Mouse (Mus musculus) heart, embryonic 13.5 days (tissue): ENCODE measurements around the gene Pidd1. TPM values are rescaled to one million over a fixed set of nuclear protein-coding genes. Genes with fewer than 3 reads are reported as not detected.
"Not testable (repeated sequence)": the region's sequence is repeated elsewhere in the genome, so short reads cannot be mapped to it uniquely, and the experiment has no call there.

ENCODE experiments used
- ATAC-seq: fragments of 200-750 bp; cut with Nextera tagmentation; 2 replicates; pipeline ENCODE4 v1.8.0; 2017; ENCODE audit warnings: moderate TSS enrichment; ENCODE audit not compliant: insufficient number of reproducible peaks, low FRiP score, low TSS enrichment; ENCODE audit errors: extremely low read depth
- H3K27ac ChIP-seq: fragments of 300-500 bp; sonication (generic); replicated peaks from 2 replicates; pipeline ENCODE4 v1.5.1; 2015; ENCODE audit warnings: moderate library complexity, mild to moderate bottlenecking, inconsistent platforms
- H3K27me3 ChIP-seq: fragments of 300-500 bp; sonication (generic); replicated peaks from 2 replicates; pipeline ENCODE4 v1.6.1; 2015; ENCODE audit warnings: mild to moderate bottlenecking, inconsistent platforms
- H3K36me3 ChIP-seq: fragments of 300-500 bp; sonication (generic); 2 replicates; pipeline ENCODE4 v1.6.1; 2015; ENCODE audit warnings: mild to moderate bottlenecking, inconsistent platforms
- H3K4me1 ChIP-seq: fragments of 300-500 bp; sonication (generic); 2 replicates; pipeline ENCODE4 v1.6.1; 2015; ENCODE audit warnings: inconsistent platforms
- H3K4me2 ChIP-seq: fragments of 300-500 bp; sonication (generic); 2 replicates; pipeline ENCODE4 v1.6.1; 2015; ENCODE audit warnings: inconsistent platforms, mild to moderate bottlenecking, moderate library complexity
- H3K4me3 ChIP-seq: fragments of 300-500 bp; sonication (generic); 2 replicates; pipeline ENCODE4 v1.5.1; 2015; ENCODE audit warnings: moderate library complexity, mild to moderate bottlenecking, inconsistent platforms
- H3K9ac ChIP-seq: fragments of 300-500 bp; sonication (generic); 2 replicates; pipeline ENCODE4 v1.6.1; 2015; ENCODE audit warnings: inconsistent platforms, mild to moderate bottlenecking, moderate library complexity
- H3K9me3 ChIP-seq: fragments of 300-500 bp; sonication (generic); 2 replicates; pipeline ENCODE4 v1.6.1; 2016; ENCODE audit warnings: inconsistent platforms
- WGBS: fragments of 180-500 bp; shearing (Covaris S2); methylation state at CpG from one replicate; pipeline ENCODE4 v1.1.7; 2015; ENCODE audit warnings: mixed read lengths; 5-methylcytosine and 5-hydroxymethylcytosine counted together
- polyA plus RNA-seq: library from polyadenylated mRNA; unstranded; fragments of >200 nt; fragmentation: Nextera tagmentation; extraction: Ambion mirVana; gene quantifications from 2 replicates; pipeline ENCODE4 v1.2.1, GENCODE M21; 2015

Gene Pidd1
- polyA plus RNA-seq, 1 experiment from 2014 or later, result 8.1 TPM

DNA sequence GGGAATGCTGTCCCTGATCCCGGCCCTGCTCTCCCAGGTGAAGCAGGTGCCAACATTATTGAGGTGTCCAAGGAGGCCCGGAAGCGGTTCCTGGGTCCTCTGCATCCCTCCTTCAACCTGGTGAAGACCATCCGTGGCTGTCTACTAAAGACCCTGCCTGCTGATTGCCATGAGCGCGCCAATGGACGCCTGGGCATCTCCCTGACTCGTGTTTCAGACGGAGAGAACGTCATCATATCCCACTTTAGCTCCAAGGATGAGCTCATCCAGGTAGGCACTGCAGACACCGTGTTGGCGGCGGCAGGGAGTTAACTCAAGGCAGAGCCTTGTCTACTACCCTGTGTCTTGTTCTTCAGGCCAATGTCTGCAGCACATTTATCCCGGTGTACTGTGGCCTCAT, 13.4 kb upstream of the Pidd1 start:
- no peak overlapping the region for H3K4me2 ChIP-seq
- H3K36me3 ChIP-seq, result peaks cover 26% of the 10 kb centered on the region
- H3K4me3 ChIP-seq, result no peak overlapping the region
- WGBS, result 85% methylated on average over 14 of the region's 14 CpGs
- no peak for ATAC-seq
- no peaks in the 10 kb centered on the region for H3K9me3 ChIP-seq
- no peak overlapping the region for H3K27ac ChIP-seq
- no peak overlapping the region for H3K9ac ChIP-seq
- peaks cover 32% of the 10 kb centered on the region for H3K27me3 ChIP-seq
- peaks cover 34% of the 10 kb centered on the region for H3K4me1 ChIP-seq

DNA sequence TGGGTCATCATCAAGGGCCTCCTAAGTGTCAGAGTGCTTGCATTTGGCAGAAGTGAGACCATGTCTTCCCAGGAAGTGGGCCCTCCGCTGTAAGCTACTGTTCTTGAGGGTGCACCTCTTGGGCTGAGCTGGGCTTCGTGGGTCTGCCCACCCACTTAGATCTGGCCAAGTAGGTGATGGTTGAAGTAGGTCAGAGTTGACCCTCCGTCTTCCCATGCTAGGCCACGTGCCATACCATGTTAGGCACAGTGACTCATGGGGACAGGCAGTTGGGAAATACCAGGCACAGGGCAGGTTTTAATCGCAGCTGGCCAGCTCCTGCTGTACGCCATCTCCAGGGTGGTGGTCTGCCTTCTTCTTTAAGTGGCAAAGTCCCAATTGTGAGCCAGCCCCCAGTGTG, 12.9 kb upstream of the Pidd1 start:
- WGBS, result 81% methylated on average over 6 of the region's 6 CpGs
- H3K27ac ChIP-seq, result no peak overlapping the region
- H3K27me3 ChIP-seq, result peaks cover 27% of the 10 kb centered on the region
- no peak overlapping the region; the same call in 1 of the 2 replicates for H3K9ac ChIP-seq
- H3K9me3 ChIP-seq, result no peaks in the 10 kb centered on the region
- H3K4me1 ChIP-seq, result peaks cover 29% of the 10 kb centered on the region
- H3K4me2 ChIP-seq, result peak overlapping the region; percentile 90
- peaks cover 31% of the 10 kb centered on the region for H3K36me3 ChIP-seq
- peak overlapping the region; percentile 79 for H3K4me3 ChIP-seq
- no peak for ATAC-seq

GRCm38 (mm10) chr7:141455610-141456314, 11.9 kb upstream of the Pidd1 start:
- peaks cover 40% of the 10 kb centered on the region for H3K36me3 ChIP-seq
- peak overlapping the region; percentile 90 for H3K4me2 ChIP-seq
- 2% methylated on average over 23 of the region's 23 CpGs for WGBS
- peak overlapping the region; percentile 79 for H3K4me3 ChIP-seq
- no peaks in the 10 kb centered on the region for H3K9me3 ChIP-seq
- H3K27me3 ChIP-seq, result peaks cover 17% of the 10 kb centered on the region
- peak overlapping the region; percentile 87 for H3K9ac ChIP-seq
- peaks cover 21% of the 10 kb centered on the region for H3K4me1 ChIP-seq
- H3K27ac ChIP-seq, result peak overlapping the region; percentile 87
- peak; percentile 12 for ATAC-seq

DNA sequence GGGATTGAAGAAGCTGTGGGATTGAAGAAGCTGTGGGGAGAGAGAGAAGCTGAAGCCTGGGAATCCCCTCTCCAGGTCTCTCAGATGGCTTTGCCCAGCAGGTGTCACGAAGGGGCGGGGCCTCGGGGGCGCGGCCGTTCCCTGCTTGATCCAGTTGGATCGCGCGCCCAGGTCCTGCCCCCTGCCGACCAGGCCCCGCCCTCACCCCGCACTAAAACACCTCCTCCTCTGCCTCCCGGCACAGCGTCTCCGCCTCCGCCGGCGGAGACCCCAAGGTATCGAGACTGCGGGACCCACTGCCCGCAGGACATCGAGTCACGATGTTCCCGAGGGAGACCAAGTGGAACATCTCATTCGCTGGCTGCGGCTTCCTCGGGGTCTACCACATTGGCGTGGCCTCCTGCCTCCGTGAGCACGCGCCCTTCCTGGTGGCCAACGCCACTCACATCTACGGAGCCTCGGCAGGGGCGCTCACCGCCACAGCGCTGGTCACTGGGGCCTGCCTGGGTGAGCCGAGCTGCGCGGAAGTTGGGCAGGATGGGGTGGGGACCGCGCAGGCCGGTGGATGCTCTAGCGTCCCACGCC, 11.2 kb upstream of the Pidd1 start, which contains the start of gene Pnpla2:
Gene Pnpla2, plus strand, starts transcription at position 232 of the 585 bp plus-strand sequence.
- ATAC-seq, result peak; percentile 80
- H3K9me3 ChIP-seq, result no peaks in the 10 kb centered on the region
- peaks cover 47% of the 10 kb centered on the region for H3K36me3 ChIP-seq
- peaks cover 12% of the 10 kb centered on the region; the same call in 1 of the 2 replicates for H3K27me3 ChIP-seq
- peak within 1 kb of the TSS; percentile 90 for H3K4me2 ChIP-seq
- WGBS, result under 1% methylated on average over 45 of the region's 45 CpGs
- H3K4me3 ChIP-seq, result peak within 1 kb of the TSS; percentile 79
- peaks cover 21% of the 10 kb centered on the region for H3K4me1 ChIP-seq
- peak within 1 kb of the TSS; percentile 87 for H3K9ac ChIP-seq
- peak within 1 kb of the TSS; percentile 87 for H3K27ac ChIP-seq

DNA sequence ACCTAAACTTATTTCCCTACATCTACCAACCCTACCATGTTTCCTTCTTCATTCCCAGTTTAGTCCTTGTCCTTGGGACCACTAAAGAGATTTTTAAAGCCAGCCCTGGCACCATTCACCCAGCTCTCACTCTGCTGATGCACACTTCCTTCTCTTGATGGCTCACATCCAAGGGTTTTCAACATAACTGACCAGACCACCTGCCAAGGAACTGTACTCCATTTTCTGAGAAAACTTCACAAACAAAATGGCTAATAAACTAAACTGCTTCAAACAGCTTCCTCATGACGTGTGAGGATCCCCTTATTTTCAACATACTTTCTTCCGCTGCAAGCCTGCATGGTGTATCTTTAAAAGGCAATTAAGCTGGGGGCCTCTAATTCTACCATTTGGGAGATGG, 9.8 kb upstream of the Pidd1 start:
- Histone ChIP-seq H3K4me2 (no peak overlapping the region), H3K27ac (no peak overlapping the region), H3K9ac (no peak overlapping the region), H3K27me3 (0 out of 2 replicates have a peak, but pooled peaks cover under 1% of the 10 kb centered on the region), H3K36me3 (peaks cover 51% of the 10 kb centered on the region), H3K9me3 (no peaks in the 10 kb centered on the region), H3K4me3 (no peak overlapping the region), H3K4me1 (peaks cover 28% of the 10 kb centered on the region)
- WGBS, result 72% methylated on average over 2 of the region's 2 CpGs
- no peak for ATAC-seq

DNA sequence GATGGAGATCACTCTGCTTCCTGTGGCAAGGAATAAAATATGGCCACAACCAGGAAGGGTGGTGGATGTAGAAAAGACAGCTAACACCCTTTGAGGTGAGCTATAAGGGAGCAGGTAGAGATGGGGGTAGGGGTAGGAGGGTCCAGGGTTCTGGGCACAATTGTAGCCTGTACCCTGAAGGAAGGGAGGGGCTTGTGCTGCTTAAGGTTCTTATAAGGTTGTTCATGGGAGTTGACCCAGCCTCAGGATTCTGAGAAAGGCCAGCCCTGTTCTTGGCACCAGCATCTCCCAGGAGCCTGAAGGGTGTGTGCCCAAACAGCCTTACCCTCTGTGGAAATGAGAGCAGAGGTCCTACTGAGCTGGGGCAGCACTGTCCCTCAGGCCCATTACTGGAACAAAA, 8.1 kb upstream of the Pidd1 start:
- Histone ChIP-seq H3K9ac (no peak overlapping the region), H3K36me3 (peaks cover 41% of the 10 kb centered on the region), H3K27ac (no peak overlapping the region), H3K27me3 (no peaks in the 10 kb centered on the region), H3K4me2 (no peak overlapping the region), H3K4me1 (peaks cover 33% of the 10 kb centered on the region), H3K4me3 (no peak overlapping the region), H3K9me3 (no peaks in the 10 kb centered on the region)
- ATAC-seq, result no peak

DNA sequence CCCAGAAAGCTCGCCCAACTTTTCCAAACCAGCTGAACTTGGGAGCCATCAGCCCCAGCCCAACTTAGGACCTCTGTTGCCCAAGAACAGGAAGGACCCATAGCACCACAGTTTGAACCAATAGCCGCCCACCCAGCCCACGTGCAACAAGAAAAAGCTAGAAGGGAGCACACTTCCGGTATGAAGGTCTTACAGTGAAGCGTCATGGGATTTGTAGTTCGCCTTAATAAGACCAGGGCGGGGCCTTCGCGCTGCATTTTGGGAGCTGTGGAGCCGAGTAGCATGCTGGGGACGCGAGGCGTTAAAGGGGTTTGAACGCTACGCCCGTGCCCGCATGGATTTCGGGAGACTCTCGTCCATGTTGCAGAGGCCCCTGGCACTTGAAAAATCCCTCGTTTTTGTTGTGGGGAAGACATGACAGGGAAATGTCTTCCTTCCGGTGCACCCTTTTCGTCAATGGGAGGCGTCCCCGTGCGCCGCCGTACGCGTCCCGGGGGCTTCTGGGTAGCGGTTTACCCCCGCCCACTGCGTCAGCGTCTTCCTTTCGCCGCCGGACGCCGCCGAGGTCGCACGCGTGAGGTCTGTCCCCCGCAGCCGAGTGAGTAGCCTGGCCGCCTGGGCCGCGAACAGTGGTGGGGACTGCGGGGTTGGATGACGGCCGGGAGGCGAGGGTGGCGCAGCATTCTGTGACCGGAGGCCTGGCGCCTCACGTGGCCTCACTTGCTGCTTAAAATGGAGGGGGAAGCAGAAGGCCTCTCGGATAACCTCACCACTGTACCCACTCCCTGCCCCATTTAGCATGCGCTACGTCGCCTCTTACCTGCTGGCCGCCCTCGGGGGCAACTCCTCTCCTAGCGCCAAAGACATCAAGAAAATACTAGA, 3.5 kb upstream of the Pidd1 start, which contains the start of gene Rplp2:
Gene Rplp2, plus strand, starts transcription at position 261 of the 882 bp plus-strand sequence.
- WGBS, result under 1% methylated on average over 63 of the region's 63 CpGs
- Histone ChIP-seq H3K27me3 (no peaks in the 10 kb centered on the region), H3K9ac (peak within 1 kb of the TSS; percentile 96), H3K9me3 (no peaks in the 10 kb centered on the region), H3K4me1 (peaks cover 37% of the 10 kb centered on the region), H3K36me3 (peaks cover 41% of the 10 kb centered on the region), H3K4me2 (peak within 1 kb of the TSS; percentile 95), H3K27ac (peak within 1 kb of the TSS; percentile 88), H3K4me3 (peak within 1 kb of the TSS; percentile 85)
- ATAC-seq, result peak; percentile 91

GRCm38 (mm10) chr7:141446374-141446773, 2.5 kb upstream of the Pidd1 start:
- H3K9ac ChIP-seq, H3K9me3 ChIP-seq, ATAC-seq, H3K27ac ChIP-seq, H3K27me3 ChIP-seq: not testable (repeated sequence)
- Histone ChIP-seq H3K36me3 (peaks cover 40% of the 10 kb centered on the region), H3K4me1 (peaks cover 44% of the 10 kb centered on the region), H3K4me2 (peak overlapping the region; percentile 95), H3K4me3 (peak overlapping the region; percentile 85; the same call in 1 of the 2 replicates)
- WGBS, result 78% methylated on average over 3 of the region's 3 CpGs

DNA sequence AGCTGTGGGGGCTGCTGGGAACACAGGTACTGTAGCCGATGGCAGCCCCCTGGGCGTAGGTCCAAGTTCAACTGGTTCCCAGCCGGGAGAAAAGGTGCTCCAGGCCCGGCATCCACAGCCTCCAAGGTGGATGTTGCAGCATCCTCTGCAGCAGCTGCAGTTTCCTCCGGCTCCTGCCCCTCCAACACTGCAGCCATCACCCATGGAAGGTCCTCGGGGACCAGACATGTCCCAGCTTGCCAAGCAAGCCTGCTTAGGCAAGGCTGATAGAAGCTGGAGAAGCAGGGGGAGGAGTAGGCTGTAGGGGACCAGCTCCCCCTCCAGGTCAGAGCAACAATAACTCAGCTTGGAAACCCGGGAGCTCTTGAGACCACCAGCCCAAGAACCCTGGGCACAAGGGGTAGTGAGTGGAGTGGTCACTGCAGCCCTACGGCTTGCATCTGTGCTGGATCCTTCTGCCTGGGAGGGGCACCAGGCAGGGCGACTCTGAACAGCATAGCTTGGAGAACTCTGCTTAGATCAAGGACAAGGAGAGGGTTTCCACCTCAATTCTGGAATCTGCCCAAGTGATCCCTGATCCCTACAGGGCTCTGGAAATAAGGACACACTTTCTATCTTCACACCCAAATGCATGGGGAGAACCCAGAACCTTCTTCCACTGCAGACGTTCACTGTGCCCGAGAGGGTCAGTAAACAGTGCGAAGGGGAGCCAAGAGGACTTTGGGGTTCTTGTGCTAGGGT, 574 bp downstream of the Pidd1 start:
- H3K4me3 ChIP-seq, result peak overlapping the region; percentile 59

DNA sequence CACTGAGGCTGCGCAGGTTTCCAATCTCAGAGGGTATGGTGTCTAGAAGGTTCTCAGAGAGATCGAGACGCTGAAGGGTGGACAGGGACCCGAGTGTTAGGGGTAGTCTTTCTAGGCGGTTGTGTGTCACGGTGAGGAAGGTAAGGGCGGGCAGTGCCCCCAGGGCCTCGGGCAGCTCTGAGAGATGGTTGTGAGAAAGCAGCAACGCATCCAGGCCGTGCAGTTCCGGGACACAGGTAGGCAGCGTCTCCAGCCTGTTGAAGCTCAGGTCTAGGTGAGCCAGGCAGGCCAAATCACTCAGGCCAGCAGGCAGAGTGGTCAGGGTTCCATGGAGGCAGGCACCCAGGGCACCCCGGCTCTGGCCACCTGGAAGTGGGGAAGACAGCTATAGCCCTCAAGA, 1.6 kb downstream of the Pidd1 start:
- WGBS, result 91% methylated on average over 13 of the region's 13 CpGs
- Histone ChIP-seq H3K4me2 (peak overlapping the region; percentile 86), H3K27me3 (no peaks in the 10 kb centered on the region), H3K9ac (peak overlapping the region; percentile 79), H3K9me3 (no peaks in the 10 kb centered on the region), H3K4me1 (peaks cover 44% of the 10 kb centered on the region), H3K27ac (no peak overlapping the region), H3K4me3 (peak overlapping the region; percentile 59), H3K36me3 (peaks cover 43% of the 10 kb centered on the region)
- no peak for ATAC-seq

More for the DNA sequence above, 574 bp downstream of the Pidd1 start:
- Histone ChIP-seq H3K9me3 (no peaks in the 10 kb centered on the region), H3K9ac (peak overlapping the region; percentile 79), H3K4me1 (peaks cover 44% of the 10 kb centered on the region), H3K36me3 (peaks cover 38% of the 10 kb centered on the region), H3K4me2 (peak overlapping the region; percentile 86), H3K27me3 (no peaks in the 10 kb centered on the region), H3K27ac (peak overlapping the region; percentile 48)
- WGBS, result 21% methylated on average over 12 of the region's 12 CpGs
- no peak for ATAC-seq
